In the genomic region with DNA sequence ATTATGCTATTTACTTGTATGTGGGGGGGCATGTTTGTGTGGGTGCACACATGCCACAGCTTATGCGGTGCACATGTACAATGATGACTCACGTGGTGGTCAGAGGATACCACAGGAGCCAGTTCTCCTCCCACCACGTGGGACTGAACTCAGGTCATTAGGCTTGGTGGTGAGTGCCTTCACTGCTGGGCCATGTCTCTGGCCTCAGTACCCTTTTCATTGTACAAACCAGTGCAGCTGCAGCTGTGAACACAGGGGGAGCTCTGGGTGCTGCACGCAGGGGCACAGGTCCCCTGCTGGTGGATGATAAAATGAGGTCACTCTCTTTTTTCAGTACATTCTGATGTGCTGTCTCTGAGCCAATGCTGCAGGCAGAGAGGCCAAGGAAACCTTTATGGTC, we compare ENCODE assay signal across 9 mouse cellular contexts. TPM values are rescaled to one million over a fixed set of nuclear protein-coding genes. Genes with fewer than 3 reads are reported as not detected.
A peak's percentile ranks its signal among the peaks of the same experiment; 100 is the strongest.
DNase-seq lines count a peak whose midpoint lies in the region; ATAC-seq and TF ChIP-seq lines count a peak whose summit lies in the region.
"Had no signal": no experiment of that assay in that cellular context is flagged by ENCODE, and none has a peak within 500 bp of the region (broad histone marks: within the 10 kb centered on the region; RNA-seq: fewer than 3 reads in every experiment).

No protein-coding gene starts in this region.

- H3K4me2 ChIP-seq in liver, embryonic 14.5 days (ENCODE audit: low read depth), result no peak overlapping the region

- no peak for DNase-seq in heart, adult 2 months
- DNase-seq in heart, postnatal 36 days, result no peak
- DNase-seq in 3134 (ENCODE audit: extremely low read depth, insufficient read length, low spot score), result peak; percentile 74
- DNase-seq in liver, embryonic 14.5 days (ENCODE audit: low read depth in 3 of 3, low spot score in 3 of 3), result no peak
- no peak for DNase-seq in urinary bladder, adult 2 months (ENCODE audit: low spot score)
- no peak for DNase-seq in layer of hippocampus, postnatal 10 days (ENCODE audit: low spot score in 2 of 2)
- no peak for DNase-seq in testis, postnatal 14 days (ENCODE audit: low spot score)

- H3K9me3 ChIP-seq in liver, embryonic 14.5 days (ENCODE audit: control insufficient read depth, low read length), result no peaks in the 10 kb centered on the region

- H3K9ac ChIP-seq in heart, adult 2 months (ENCODE audit: low read depth, low read length), result no peak overlapping the region
- no peak overlapping the region for H3K9ac ChIP-seq in liver, embryonic 14.5 days (replicated peaks)

- no peaks in the 10 kb centered on the region for H3K36me3 ChIP-seq in heart, adult 2 months (ENCODE audit: control insufficient read depth, insufficient read depth, low read length)
- H3K36me3 ChIP-seq in liver, embryonic 14.5 days (replicated peaks; ENCODE audit: control insufficient read depth, insufficient read depth, low read depth), result no peaks in the 10 kb centered on the region

- peak; percentile 33 for TF ChIP-seq CTCF in heart, adult 2 months (IDR thresholded peaks at IDR 0.05)
- TF ChIP-seq CTCF in bone marrow macrophage, adult 2 months (IDR thresholded peaks at IDR 0.05; ENCODE audit: low read depth, low read length), result peak; percentile 44; the same call in 1 of the 2 replicates
- TF ChIP-seq CTCF in liver, embryonic 14.5 days (IDR thresholded peaks at IDR 0.05; ENCODE audit: low read depth), result peak; percentile 71

- no peak overlapping the region for H3K4me3 ChIP-seq in heart, adult 2 months
- H3K4me3 ChIP-seq in bone marrow macrophage, adult 2 months (ENCODE audit: insufficient read depth, low read length), result no peak overlapping the region
- no peak overlapping the region for H3K4me3 ChIP-seq in liver, embryonic 14.5 days (ENCODE audit: insufficient read depth in 1 of 2, low read depth in 2 of 2, low read length in 2 of 2)

- H3K79me2 ChIP-seq in heart, adult 2 months (replicated peaks; ENCODE audit: control insufficient read depth, insufficient read depth, low read length), result no peaks in the 10 kb centered on the region

- no peak for ATAC-seq in liver, embryonic 14.5 days (ENCODE audit: insufficient read depth)

- intact Hi-C loops in heart, adult 2 months (cut with DNase I), result no loop called here
- intact Hi-C loops in heart, postnatal 36 days (cut with DNase I), result no loop called here

- TF ChIP-seq EP300 in heart, adult 2 months (IDR thresholded peaks at IDR 0.05; ENCODE audit: insufficient read depth, low read depth, low read length), result no peak
- no peak for TF ChIP-seq EP300 in liver, embryonic 14.5 days (IDR thresholded peaks at IDR 0.05; ENCODE audit: low read depth)

- no peak for TF ChIP-seq POLR2A in heart, adult 2 months (IDR thresholded peaks at IDR 0.05; ENCODE audit: insufficient read depth, low read depth, low read length)
- TF ChIP-seq POLR2A in bone marrow macrophage, adult 2 months (IDR thresholded peaks at IDR 0.05; ENCODE audit: borderline replicate concordance, low read depth, low read length), result no peak

- 47% methylated on average over 4 of the region's 4 CpGs for WGBS in heart, adult 2 months
- WGBS in liver, embryonic 14.5 days (ENCODE audit: insufficient replicate concordance), result 30% methylated on average over 4 of the region's 4 CpGs

- H3K27ac ChIP-seq in heart, adult 2 months, result no peak overlapping the region
- no peak overlapping the region for H3K27ac ChIP-seq in bone marrow macrophage, adult 2 months (ENCODE audit: insufficient read depth, low read depth, low read length)
- no peak overlapping the region for H3K27ac ChIP-seq in liver, embryonic 14.5 days

- H3K4me1 ChIP-seq in heart, adult 2 months (ENCODE audit: control insufficient read depth, insufficient read depth, low read length), result peaks cover 2% of the 10 kb centered on the region; the same call in 1 of the 2 replicates
- H3K4me1 ChIP-seq in bone marrow macrophage, adult 2 months (ENCODE audit: control insufficient read depth, insufficient read depth, low read length), result 0 out of 2 replicates have a peak, but pooled peaks cover 4% of the 10 kb centered on the region
- H3K4me1 ChIP-seq in liver, embryonic 14.5 days (replicated peaks; ENCODE audit: control insufficient read depth in 2 of 2, insufficient read depth in 2 of 2, low read length in 1 of 2), result no peaks in the 10 kb centered on the region

- H3K27me3 ChIP-seq in heart, adult 2 months (ENCODE audit: control insufficient read depth, insufficient read depth, low read length), result no peaks in the 10 kb centered on the region
- no peaks in the 10 kb centered on the region for H3K27me3 ChIP-seq in liver, embryonic 14.5 days (ENCODE audit: control insufficient read depth, insufficient read depth, low read length)

RNA-seq across cellular contexts. Expression of a gene that starts 46.1 kb away (rescaled TPM):
- total RNA-seq in heart, adult 2 months (2021), result under 1 TPM; 0.52 to 0.99 TPM
- polyA plus RNA-seq in heart, adult 2 months (2012; rRNA removed), result 0.31 TPM in 1 of 2 replicates, not detected in the other
- total RNA-seq in heart, postnatal 36 days (2021), result under 1 TPM; 0.28 to 0.60 TPM
- not detected in 2 replicates for polyA plus RNA-seq in bone marrow macrophage, adult 2 months (2012; ENCODE audit: insufficient read depth, insufficient read length, missing spikeins)
- polyA plus RNA-seq in liver, embryonic 14.5 days (2012; rRNA removed), result 0.40 and 0.73 TPM in 2 replicates
- 0.92 and 1.0 TPM in 2 replicates for polyA plus RNA-seq in liver, embryonic 14.5 days (2014; fragmentation: Nextera tagmentation; extraction: Ambion mirVana)
- polyA plus RNA-seq in urinary bladder, adult 2 months (2012; rRNA removed), result 0.10 and 0.11 TPM in 2 replicates
- total RNA-seq in layer of hippocampus, postnatal 10 days (2021), result 1 to 10 TPM; 2.2 to 3.6 TPM
- total RNA-seq: ES-E14 had no signal
